Mouse (Mus musculus) retina, adult 2 months (tissue): ENCODE measurements around the gene Atp2b2.
A peak's percentile ranks its signal among the peaks of the same experiment; 100 is the strongest.
"Not testable (repeated sequence)": the region's sequence is repeated elsewhere in the genome, so short reads cannot be mapped to it uniquely, and the experiment has no call there.

Experiments
- DNase-seq: peaks from one replicate; pipeline ENCODE4 v3.0.0-alpha.2; 2012; ENCODE audit warnings: low read depth, low spot score

Gene Atp2b2

GRCm38 (mm10) chr6:113717541-113717940 lies 324.9 kb downstream of the Atp2b2 start:
- no peak for DNase-seq

- DNase-seq, result no peak
Measured at GRCm38 (mm10) chr6:113714797-113715196, 327.6 kb downstream of the Atp2b2 start.

GRCm38 (mm10) chr6:113714276-113714675 lies 328.1 kb downstream of the Atp2b2 start:
- DNase-seq, result no peak

GRCm38 (mm10) chr6:113713389-113713788 lies 329.0 kb downstream of the Atp2b2 start:
- DNase-seq, result not testable (repeated sequence)

GRCm38 (mm10) chr6:113712718-113713117 lies 329.7 kb downstream of the Atp2b2 start:
- no peak for DNase-seq

- DNase-seq, result no peak
Measured at GRCm38 (mm10) chr6:113697222-113698205, 344.9 kb downstream of the Atp2b2 start.

GRCm38 (mm10) chr6:113696582-113697221 lies 345.7 kb downstream of the Atp2b2 start, which contains the start of gene Tatdn2:
Gene Tatdn2, plus strand, starts transcription at chr6:113697050.
- peak; percentile 84 for DNase-seq

GRCm38 (mm10) chr6:113695766-113696355 lies 346.6 kb downstream of the Atp2b2 start:
- DNase-seq, result no peak

- no peak for DNase-seq
Measured at GRCm38 (mm10) chr6:113695203-113695602, 347.2 kb downstream of the Atp2b2 start.
